ENCODE assay signal across 15 mouse cellular contexts in the genomic region with DNA sequence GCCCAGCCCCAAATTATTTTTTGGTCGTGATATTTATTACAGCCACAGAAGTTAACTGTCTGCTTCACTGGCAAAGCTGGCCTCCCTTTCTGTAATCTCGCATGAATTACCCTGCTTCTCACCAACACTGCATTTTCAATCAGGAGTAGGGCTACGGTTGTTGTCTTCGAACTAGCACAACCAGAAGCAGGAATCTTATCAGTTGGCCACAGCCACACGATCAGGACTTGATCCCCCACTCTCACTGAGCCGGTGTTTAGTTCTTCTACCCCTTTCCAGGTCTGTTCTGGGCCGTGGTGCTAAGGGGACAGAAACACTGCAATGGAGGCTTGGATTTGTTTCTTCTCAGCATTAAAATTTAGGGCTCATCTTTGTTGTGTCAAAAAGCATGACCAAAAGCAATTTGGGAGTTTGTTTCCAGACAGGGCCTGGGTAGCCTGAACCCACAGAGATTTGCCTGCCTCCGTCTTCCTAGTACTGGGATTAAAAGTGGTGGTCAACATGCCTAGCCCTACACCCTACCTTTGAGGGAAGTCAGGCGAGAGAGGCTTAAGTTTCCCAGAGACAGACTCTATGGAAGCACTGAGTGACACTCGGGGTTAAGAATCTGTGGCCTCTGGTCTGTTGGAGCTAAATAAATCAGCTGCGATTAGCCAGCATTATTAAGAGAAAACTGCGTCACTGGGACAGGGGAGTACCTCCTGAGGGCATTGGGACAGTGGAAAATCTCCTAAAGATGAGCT. TPM values are rescaled to one million over a fixed set of nuclear protein-coding genes. Genes with fewer than 3 reads are reported as not detected.
DNase-seq lines count a peak whose midpoint lies in the region; ATAC-seq lines count a peak whose summit lies in the region.
"Had no signal": no experiment of that assay in that cellular context is flagged by ENCODE, and none has a peak within 500 bp of the region (broad histone marks: within the 10 kb centered on the region; RNA-seq: fewer than 3 reads in every experiment).

No protein-coding gene starts in this region.

- 0 out of 2 replicates have a peak overlapping the region, but pooled peaks have one; percentile 11 for H3K27ac ChIP-seq in embryonic facial prominence, embryonic 12.5 days
- H3K27ac ChIP-seq in embryonic facial prominence, embryonic 10.5 days (replicated peaks) = no peak overlapping the region
- H3K27ac ChIP-seq in midbrain, embryonic 11.5 days (ENCODE audit: low read depth, low read length) = no peak overlapping the region
- no peak overlapping the region for H3K27ac ChIP-seq in midbrain, embryonic 16.5 days (ENCODE audit: low read length)
- H3K27ac ChIP-seq: hindbrain, postnatal 0 days; kidney, postnatal 0 days; stomach, embryonic 15.5 days had no signal

- H3K9ac ChIP-seq in embryonic facial prominence, embryonic 12.5 days = no peak overlapping the region
- no peak overlapping the region for H3K9ac ChIP-seq in midbrain, embryonic 11.5 days (ENCODE audit: low read length)
- no peak overlapping the region for H3K9ac ChIP-seq in midbrain, embryonic 16.5 days (ENCODE audit: low read depth, low read length)
- H3K9ac ChIP-seq: lung, embryonic 14.5 days; stomach, embryonic 15.5 days had no signal

- no peaks in the 10 kb centered on the region for H3K27me3 ChIP-seq in embryonic facial prominence, embryonic 12.5 days
- H3K27me3 ChIP-seq in embryonic facial prominence, embryonic 10.5 days (replicated peaks; ENCODE audit: low read depth, poor library complexity, severe bottlenecking) = no peaks in the 10 kb centered on the region
- no peaks in the 10 kb centered on the region for H3K27me3 ChIP-seq in midbrain, embryonic 11.5 days (ENCODE audit: control insufficient read depth, insufficient read depth, low read length)
- no peaks in the 10 kb centered on the region for H3K27me3 ChIP-seq in midbrain, embryonic 16.5 days (ENCODE audit: control insufficient read depth, insufficient read depth, low read depth, low read length)
- H3K27me3 ChIP-seq: stomach, embryonic 15.5 days had no signal

- H3K36me3 ChIP-seq in embryonic facial prominence, embryonic 12.5 days = peaks cover 37% of the 10 kb centered on the region
- H3K36me3 ChIP-seq in embryonic facial prominence, embryonic 10.5 days (replicated peaks) = peaks cover 43% of the 10 kb centered on the region
- H3K36me3 ChIP-seq in midbrain, embryonic 11.5 days (ENCODE audit: control insufficient read depth, insufficient read depth, low read length) = no peaks in the 10 kb centered on the region; the same call in 1 of the 2 replicates
- peaks cover 19% of the 10 kb centered on the region for H3K36me3 ChIP-seq in midbrain, embryonic 16.5 days (ENCODE audit: control insufficient read depth, insufficient read depth, low read length)

- no peaks in the 10 kb centered on the region for H3K9me3 ChIP-seq in embryonic facial prominence, embryonic 12.5 days
- H3K9me3 ChIP-seq in embryonic facial prominence, embryonic 10.5 days = no peaks in the 10 kb centered on the region
- no peaks in the 10 kb centered on the region for H3K9me3 ChIP-seq in midbrain, embryonic 11.5 days (ENCODE audit: control insufficient read depth, low read length)
- no peaks in the 10 kb centered on the region for H3K9me3 ChIP-seq in midbrain, embryonic 16.5 days (replicated peaks; ENCODE audit: control insufficient read depth, low read length, poor library complexity, severe bottlenecking)
- H3K9me3 ChIP-seq: stomach, embryonic 15.5 days had no signal

- 83% methylated on average over 12 of the region's 12 CpGs for WGBS in embryonic facial prominence, embryonic 12.5 days
- 85% methylated on average over 12 of the region's 12 CpGs for WGBS in embryonic facial prominence, embryonic 10.5 days
- 81% methylated on average over 12 of the region's 12 CpGs for WGBS in midbrain, embryonic 11.5 days
- WGBS in midbrain, embryonic 16.5 days = 70% methylated on average over 12 of the region's 12 CpGs

- H3K4me3 ChIP-seq in embryonic facial prominence, embryonic 12.5 days = no peak overlapping the region
- no peak overlapping the region for H3K4me3 ChIP-seq in embryonic facial prominence, embryonic 10.5 days
- H3K4me3 ChIP-seq in midbrain, embryonic 11.5 days (ENCODE audit: low read depth, low read length) = no peak overlapping the region
- no peak overlapping the region for H3K4me3 ChIP-seq in midbrain, embryonic 16.5 days (ENCODE audit: low read depth, low read length)
- H3K4me3 ChIP-seq: stomach, embryonic 15.5 days had no signal

- ATAC-seq in embryonic facial prominence, embryonic 12.5 days (ENCODE audit: insufficient number of reproducible peaks, insufficient read depth, low FRiP score, low TSS enrichment) = no peak
- ATAC-seq in midbrain, embryonic 11.5 days (ENCODE audit: low FRiP score) = no peak
- ATAC-seq in midbrain, embryonic 16.5 days = no peak
- ATAC-seq: hindbrain, postnatal 0 days had no signal

- DNase-seq in embryonic facial prominence, embryonic 10.5 days (ENCODE audit: low spot score) = no peak
- DNase-seq in midbrain, embryonic 11.5 days (ENCODE audit: low spot score, missing footprints) = peak; percentile 88
- DNase-seq in liver = peak; percentile 13
- DNase-seq in naive thymus-derived CD4-positive, alpha-beta T cell, adult 2 months (ENCODE audit: low read depth) = peak; percentile 47
- DNase-seq in testis, postnatal 10 days (ENCODE audit: low spot score) = no peak
- DNase-seq in spleen, postnatal 10 days (ENCODE audit: low spot score in 2 of 2) = no peak
- DNase-seq: cerebellum, adult 11-12 months; heart, adult 18-20 months; lung, embryonic 14.5 days; thymus, postnatal 36 days had no signal

- H3K4me2 ChIP-seq in embryonic facial prominence, embryonic 12.5 days (replicated peaks) = no peak overlapping the region
- no peak overlapping the region for H3K4me2 ChIP-seq in midbrain, embryonic 11.5 days
- H3K4me2 ChIP-seq in midbrain, embryonic 16.5 days (ENCODE audit: low read length) = no peak overlapping the region
- H3K4me2 ChIP-seq: lung, embryonic 14.5 days; stomach, embryonic 15.5 days had no signal

- H3K4me1 ChIP-seq in embryonic facial prominence, embryonic 12.5 days = 0 out of 2 replicates have a peak, but pooled peaks cover 14% of the 10 kb centered on the region
- peaks cover 12% of the 10 kb centered on the region for H3K4me1 ChIP-seq in embryonic facial prominence, embryonic 10.5 days
- peaks cover 3% of the 10 kb centered on the region for H3K4me1 ChIP-seq in midbrain, embryonic 11.5 days (ENCODE audit: control insufficient read depth, insufficient read depth, low read length)
- H3K4me1 ChIP-seq in midbrain, embryonic 16.5 days (ENCODE audit: control insufficient read depth, insufficient read depth, low read length) = peaks cover 16% of the 10 kb centered on the region

RNA-seq across cellular contexts. Expression of a gene that starts 34.4 kb away (rescaled TPM):
- 14.9 and 15.5 TPM in 2 replicates for polyA plus RNA-seq in embryonic facial prominence, embryonic 12.5 days (2016; fragmentation: Nextera tagmentation; extraction: Ambion mirVana)
- polyA plus RNA-seq in embryonic facial prominence, embryonic 10.5 days (2016; fragmentation: Nextera tagmentation; extraction: Ambion mirVana) = 3.3 and 5.8 TPM in 2 replicates
- 8.5 and 9.2 TPM in 2 replicates for polyA plus RNA-seq in midbrain, embryonic 11.5 days (2014; fragmentation: Nextera tagmentation; extraction: Ambion mirVana)
- polyA plus RNA-seq in midbrain, embryonic 16.5 days (2015; fragmentation: Nextera tagmentation; extraction: Ambion mirVana) = 73.3 and 82.4 TPM in 2 replicates

RNA-seq across cellular contexts. Expression of a gene that starts 46.8 kb away (rescaled TPM):
- 127 and 137 TPM in 2 replicates for polyA plus RNA-seq in embryonic facial prominence, embryonic 12.5 days (2016; fragmentation: Nextera tagmentation; extraction: Ambion mirVana)
- polyA plus RNA-seq in embryonic facial prominence, embryonic 10.5 days (2016; fragmentation: Nextera tagmentation; extraction: Ambion mirVana) = 78.2 and 88.4 TPM in 2 replicates
- polyA plus RNA-seq in midbrain, embryonic 11.5 days (2014; fragmentation: Nextera tagmentation; extraction: Ambion mirVana) = 86.7 and 95.0 TPM in 2 replicates
- 48.7 and 53.2 TPM in 2 replicates for polyA plus RNA-seq in midbrain, embryonic 16.5 days (2015; fragmentation: Nextera tagmentation; extraction: Ambion mirVana)

RNA-seq across cellular contexts. Expression of a gene that starts 53.6 kb away (rescaled TPM):
- polyA plus RNA-seq in embryonic facial prominence, embryonic 12.5 days (2016; fragmentation: Nextera tagmentation; extraction: Ambion mirVana) = 2.1 TPM in 2 replicates
- polyA plus RNA-seq in embryonic facial prominence, embryonic 10.5 days (2016; fragmentation: Nextera tagmentation; extraction: Ambion mirVana) = 0.74 and 0.92 TPM in 2 replicates
- polyA plus RNA-seq in midbrain, embryonic 11.5 days (2014; fragmentation: Nextera tagmentation; extraction: Ambion mirVana) = 0.80 and 1.4 TPM in 2 replicates
- 1.9 and 2.0 TPM in 2 replicates for polyA plus RNA-seq in midbrain, embryonic 16.5 days (2015; fragmentation: Nextera tagmentation; extraction: Ambion mirVana)

Comparison
In these comparisons a context has a peak if more than half of its experiments do, and no peak if none do; other contexts are left out.
1. DNase-seq: peak in midbrain, embryonic 11.5 days (single experiment), liver (single experiment) and naive thymus-derived CD4-positive, alpha-beta T cell, adult 2 months (single experiment); none in embryonic facial prominence, embryonic 10.5 days (single experiment), testis, postnatal 10 days (single experiment) and spleen, postnatal 10 days (0 of 2).